Mouse (Mus musculus) heart, adult 8-10 months (tissue): ENCODE measurements around the gene Edem3. TPM values are rescaled to one million over a fixed set of nuclear protein-coding genes. Genes with fewer than 3 reads are reported as not detected.

Experiments used
- DNase-seq: peaks from one replicate; pipeline ENCODE4 v3.0.0; 2022; ENCODE audit warnings: low spot score
- total RNA-seq, 4 experiments: library from RNA; stranded (reverse); gene quantifications; 2 replicates each; pipeline ENCODE4 v1.2.4; 2022

The Edem3 gene
- total RNA-seq, 4 experiments from 2014 or later = 16.4 to 20.7 (median 19.7) TPM

- DNase-seq = no peak
Observed at GRCm38 (mm10) chr1:151863135-151863796, 108.1 kb downstream of the Edem3 start.

- DNase-seq = peak; percentile 16
Observed at GRCm38 (mm10) chr1:151863797-151864147, 108.6 kb downstream of the Edem3 start.

GRCm38 (mm10) chr1:151864326-151864725 lies 109.2 kb downstream of the Edem3 start:
- no peak for DNase-seq

Other genes starting within 250 kb of the Edem3 start
- gene Fam129a, start 184.2 kb upstream of the Edem3 start, total RNA-seq = 10 to 100 TPM in 3 of 4 experiments, 1 to 10 TPM in 1; 8.8 to 16.2 (median 12.4) TPM